Mouse (Mus musculus): ENCODE measurements around the gene Ptprz1.

GRCm38 (mm10) chr6:23014988-23015613 lies 139.8 kb downstream of the Ptprz1 start:
- TF ChIP-seq CTCF (conservative IDR thresholded peaks at IDR 0.05; ENCODE audit: low read length) (no peak), NANOG (IDR thresholded peaks at IDR 0.05; ENCODE audit: borderline replicate concordance, low read length) (no peak), POU5F1 (IDR thresholded peaks at IDR 0.05; ENCODE audit: borderline replicate concordance, low read length) (no peak)

All from E14TG2a.4 (cell line).